In genomic region chr10:83819266-83819949, GRCm38 (mm10) we compare ENCODE assay signal across 7 mouse cellular contexts.
DNase-seq lines count a peak whose midpoint lies in the region; ATAC-seq lines count a peak whose summit lies in the region.

No protein-coding gene starts in this region.

- no peak overlapping the region for H3K27ac ChIP-seq in hindbrain, embryonic 16.5 days (ENCODE audit: low read depth, low read length)

- peak overlapping the region; percentile 44 for H3K4me2 ChIP-seq in hindbrain, embryonic 16.5 days (ENCODE audit: low read length)

- DNase-seq in adrenal gland, adult 8-10 months, result peak; percentile 36
- DNase-seq in gastrocnemius, postnatal 10 days, result peak; percentile 80
- peak; percentile 86 to 91 for DNase-seq in left cerebral cortex, adult 18-20 months (ENCODE audit: low spot score in 2 of 2)
- DNase-seq in skeletal muscle tissue, adult 2 months (ENCODE audit: low read depth, low spot score), result peak; percentile 49

- 9% methylated on average over 13 of the region's 13 CpGs for WGBS in hindbrain, embryonic 16.5 days

- no peaks in the 10 kb centered on the region for H3K9me3 ChIP-seq in hindbrain, embryonic 16.5 days (ENCODE audit: control insufficient read depth, low read length)

- no peaks in the 10 kb centered on the region for H3K4me1 ChIP-seq in hindbrain, embryonic 16.5 days (ENCODE audit: control insufficient read depth, insufficient read depth, low read depth, low read length)

- no peaks in the 10 kb centered on the region for H3K36me3 ChIP-seq in hindbrain, embryonic 16.5 days (ENCODE audit: control insufficient read depth, insufficient read depth, low read length)

- 0 out of 2 replicates have a peak overlapping the region, but pooled peaks have one; percentile 1 for H3K9ac ChIP-seq in hindbrain, embryonic 16.5 days (ENCODE audit: low read depth, low read length)

- peak; percentile 96 for ATAC-seq in common myeloid progenitor, adult 5-6 weeks (replicated peaks; ENCODE audit: low read depth, poor library complexity, severe bottlenecking)
- peak; percentile 89 for ATAC-seq in hindbrain, embryonic 16.5 days
- peak; percentile 76 for ATAC-seq in megakaryocyte-erythroid progenitor cell, adult 5-6 weeks (replicated peaks; ENCODE audit: low FRiP score, low TSS enrichment, poor library complexity, severe bottlenecking)

- H3K27me3 ChIP-seq in hindbrain, embryonic 16.5 days (replicated peaks; ENCODE audit: control insufficient read depth, insufficient read depth, low read length), result no peaks in the 10 kb centered on the region

- no peak overlapping the region for H3K4me3 ChIP-seq in hindbrain, embryonic 16.5 days (ENCODE audit: low read length)

Comparison
In these comparisons a context has a peak if more than half of its experiments do, and no peak if none do; other contexts are left out.
1. DNase-seq: peak in every context shown above with its lines; median percentile 88 in left cerebral cortex, adult 18-20 months; 80 in gastrocnemius, postnatal 10 days; 49 in skeletal muscle tissue, adult 2 months; 36 in adrenal gland, adult 8-10 months.